In genomic region chr3:127630190-127630589, GRCm38 (mm10) we compare ENCODE assay signal across 22 mouse cellular contexts. TPM values are rescaled to one million over a fixed set of nuclear protein-coding genes. Genes with fewer than 3 reads are reported as not detected.
A peak's percentile ranks its signal among the peaks of the same experiment; 100 is the strongest.
DNase-seq lines count a peak whose midpoint lies in the region; ATAC-seq lines count a peak whose summit lies in the region.
"Had no signal": no experiment of that assay in that cellular context is flagged by ENCODE, and none has a peak within 500 bp of the region (broad histone marks: within the 10 kb centered on the region; RNA-seq: fewer than 3 reads in every experiment).

No protein-coding gene starts in this region.

- peaks cover 18% of the 10 kb centered on the region; the same call in 1 of the 2 replicates for H3K4me1 ChIP-seq in hindbrain, embryonic 14.5 days (replicated peaks; ENCODE audit: control insufficient read depth, insufficient read depth, low read length)
- peaks cover 52% of the 10 kb centered on the region for H3K4me1 ChIP-seq in hindbrain, embryonic 12.5 days
- peaks cover 51% of the 10 kb centered on the region for H3K4me1 ChIP-seq in neural tube, embryonic 15.5 days

- peak; percentile 21 for DNase-seq in embryo, embryonic 11 days
- no peak for DNase-seq in embryo, embryonic 10 days (ENCODE audit: low spot score)
- peak; percentile 27 for DNase-seq in hindbrain, embryonic 14.5 days (ENCODE audit: low spot score)
- DNase-seq in neural tube, embryonic 10.5 days (ENCODE audit: extremely low spot score, low spot score) = peak; percentile 48
- no peak for DNase-seq in ovary, postnatal 10 days (ENCODE audit: low spot score)
- DNase-seq: adrenal gland, postnatal 14 days; cerebellum, adult 18-20 months; gastrocnemius, postnatal 10 days; heart, adult 18-20 months; heart, postnatal 10 days; heart, postnatal 4 days had no signal

- ATAC-seq in hindbrain, embryonic 14.5 days (ENCODE audit: low FRiP score) = no peak
- ATAC-seq in hindbrain, embryonic 12.5 days (ENCODE audit: low FRiP score) = no peak
- no peak for ATAC-seq in neural tube, embryonic 15.5 days (ENCODE audit: low FRiP score)
- ATAC-seq: activated CD4-positive, CD25-positive, alpha-beta regulatory T cell, adult 4 months; forebrain, embryonic 16.5 days; hindbrain, embryonic 16.5 days; inflammation-experienced regulatory T-cells, adult 6 months; Patski had no signal

- H3K36me3 ChIP-seq in hindbrain, embryonic 14.5 days (replicated peaks; ENCODE audit: control insufficient read depth, insufficient read depth) = no peaks in the 10 kb centered on the region
- H3K36me3 ChIP-seq in hindbrain, embryonic 12.5 days = no peaks in the 10 kb centered on the region
- H3K36me3 ChIP-seq in neural tube, embryonic 15.5 days = no peaks in the 10 kb centered on the region
- H3K36me3 ChIP-seq: embryonic facial prominence, embryonic 13.5 days; heart, embryonic 10.5 days had no signal

- no peak overlapping the region for H3K4me3 ChIP-seq in hindbrain, embryonic 14.5 days (replicated peaks; ENCODE audit: low read length)
- no peak overlapping the region for H3K4me3 ChIP-seq in hindbrain, embryonic 12.5 days
- H3K4me3 ChIP-seq in neural tube, embryonic 15.5 days (replicated peaks) = no peak overlapping the region
- H3K4me3 ChIP-seq: embryonic facial prominence, embryonic 13.5 days; heart, embryonic 10.5 days had no signal

- WGBS in hindbrain, embryonic 14.5 days = 12% methylated on average over 1 of the region's 1 CpGs
- 13% methylated on average over 1 of the region's 1 CpGs for WGBS in hindbrain, embryonic 12.5 days
- WGBS in neural tube, embryonic 15.5 days = 9% methylated on average over 1 of the region's 1 CpGs

- no peak overlapping the region for H3K4me2 ChIP-seq in hindbrain, embryonic 14.5 days (replicated peaks)
- H3K4me2 ChIP-seq in hindbrain, embryonic 12.5 days (replicated peaks) = no peak overlapping the region
- H3K4me2 ChIP-seq in neural tube, embryonic 15.5 days = no peak overlapping the region
- H3K4me2 ChIP-seq: embryonic facial prominence, embryonic 13.5 days had no signal

- no peak overlapping the region for H3K27ac ChIP-seq in hindbrain, embryonic 14.5 days
- H3K27ac ChIP-seq in hindbrain, embryonic 12.5 days = no peak overlapping the region
- no peak overlapping the region for H3K27ac ChIP-seq in neural tube, embryonic 15.5 days (replicated peaks)
- H3K27ac ChIP-seq: embryonic facial prominence, embryonic 13.5 days; heart, embryonic 10.5 days had no signal

- H3K27me3 ChIP-seq in hindbrain, embryonic 14.5 days (ENCODE audit: control insufficient read depth, insufficient read depth, low read length) = peaks cover 93% of the 10 kb centered on the region
- H3K27me3 ChIP-seq in hindbrain, embryonic 12.5 days = peaks cover 82% of the 10 kb centered on the region
- peaks cover 74% of the 10 kb centered on the region for H3K27me3 ChIP-seq in neural tube, embryonic 15.5 days (replicated peaks)

- H3K9ac ChIP-seq in hindbrain, embryonic 14.5 days = no peak overlapping the region
- H3K9ac ChIP-seq in hindbrain, embryonic 12.5 days = no peak overlapping the region
- H3K9ac ChIP-seq in neural tube, embryonic 15.5 days (replicated peaks) = no peak overlapping the region
- H3K9ac ChIP-seq: embryonic facial prominence, embryonic 13.5 days had no signal

- H3K9me3 ChIP-seq in hindbrain, embryonic 14.5 days (ENCODE audit: control insufficient read depth, low read length) = no peaks in the 10 kb centered on the region
- no peaks in the 10 kb centered on the region for H3K9me3 ChIP-seq in hindbrain, embryonic 12.5 days (replicated peaks)
- no peaks in the 10 kb centered on the region for H3K9me3 ChIP-seq in neural tube, embryonic 15.5 days (replicated peaks)
- H3K9me3 ChIP-seq: embryonic facial prominence, embryonic 13.5 days; heart, embryonic 10.5 days had no signal

RNA-seq across cellular contexts. Expression of gene Neurog2, which starts 2.7 kb away (rescaled TPM):
- polyA plus RNA-seq in hindbrain, embryonic 14.5 days (2014; fragmentation: Nextera tagmentation; extraction: Ambion mirVana) = 3.8 and 6.4 TPM in 2 replicates
- polyA plus RNA-seq in hindbrain, embryonic 12.5 days (2016; fragmentation: Nextera tagmentation; extraction: Ambion mirVana) = 43.9 and 48.7 TPM in 2 replicates
- 1.8 and 2.8 TPM in 2 replicates for polyA plus RNA-seq in neural tube, embryonic 15.5 days (2015; fragmentation: Nextera tagmentation; extraction: Ambion mirVana)
- polyA plus RNA-seq: activated CD4-positive, CD25-positive, alpha-beta regulatory T cell, adult 4 months; C2C12; heart, embryonic 14.5 days; inflammation-experienced regulatory T-cells, adult 6 months; Patski had no signal

Comparison
In these comparisons a context has a peak if more than half of its experiments do, and no peak if none do; other contexts are left out.
1. DNase-seq: peak in embryo, embryonic 11 days (single experiment), hindbrain, embryonic 14.5 days (single experiment) and neural tube, embryonic 10.5 days (single experiment); none in embryo, embryonic 10 days (single experiment) and ovary, postnatal 10 days (single experiment).